In genomic region chr8:110218511-110218910, GRCm38 (mm10) we compare ENCODE assay signal across 11 mouse cellular contexts. TPM values are rescaled to one million over a fixed set of nuclear protein-coding genes. Genes with fewer than 3 reads are reported as not detected.
DNase-seq lines count a peak whose midpoint lies in the region; ATAC-seq lines count a peak whose summit lies in the region.
"Had no signal": no experiment of that assay in that cellular context is flagged by ENCODE, and none has a peak within 500 bp of the region (broad histone marks: within the 10 kb centered on the region; RNA-seq: fewer than 3 reads in every experiment).

No protein-coding gene starts in this region.

- H3K4me2 ChIP-seq in kidney, embryonic 15.5 days = peak overlapping the region; percentile 84
- peak overlapping the region; percentile 68 for H3K4me2 ChIP-seq in embryonic facial prominence, embryonic 13.5 days
- H3K4me2 ChIP-seq in intestine, embryonic 16.5 days (ENCODE audit: low read depth, low read length) = peak overlapping the region; percentile 71

- H3K4me3 ChIP-seq in kidney, embryonic 15.5 days (replicated peaks) = peak overlapping the region; percentile 77
- peak overlapping the region; percentile 58 for H3K4me3 ChIP-seq in embryonic facial prominence, embryonic 13.5 days
- H3K4me3 ChIP-seq in intestine, embryonic 16.5 days (ENCODE audit: low read length) = peak overlapping the region; percentile 54

- H3K4me1 ChIP-seq in kidney, embryonic 15.5 days = peaks cover 16% of the 10 kb centered on the region
- H3K4me1 ChIP-seq in embryonic facial prominence, embryonic 13.5 days = peaks cover 9% of the 10 kb centered on the region; the same call in 1 of the 2 replicates
- H3K4me1 ChIP-seq in intestine, embryonic 16.5 days (ENCODE audit: control insufficient read depth, insufficient read depth, low read length) = peaks cover 4% of the 10 kb centered on the region; the same call in 1 of the 2 replicates

- H3K9ac ChIP-seq in kidney, embryonic 15.5 days = peak overlapping the region; percentile 41; the same call in 1 of the 2 replicates
- H3K9ac ChIP-seq in embryonic facial prominence, embryonic 13.5 days = peak overlapping the region; percentile 58; the same call in 1 of the 2 replicates
- H3K9ac ChIP-seq in intestine, embryonic 16.5 days (ENCODE audit: low read depth, low read length) = 0 out of 2 replicates have a peak overlapping the region, but pooled peaks have one; percentile 57

- peaks cover 29% of the 10 kb centered on the region for H3K36me3 ChIP-seq in kidney, embryonic 15.5 days
- peaks cover 28% of the 10 kb centered on the region for H3K36me3 ChIP-seq in embryonic facial prominence, embryonic 13.5 days
- H3K36me3 ChIP-seq in intestine, embryonic 16.5 days (ENCODE audit: control insufficient read depth, insufficient read depth, low read length) = peaks cover 12% of the 10 kb centered on the region

- 76% methylated on average over 5 of the region's 5 CpGs for WGBS in kidney, embryonic 15.5 days
- 72% methylated on average over 5 of the region's 5 CpGs for WGBS in embryonic facial prominence, embryonic 13.5 days
- 66% methylated on average over 5 of the region's 5 CpGs for WGBS in intestine, embryonic 16.5 days

- no peaks in the 10 kb centered on the region; the same call in 1 of the 2 replicates for H3K27me3 ChIP-seq in kidney, embryonic 15.5 days
- H3K27me3 ChIP-seq in embryonic facial prominence, embryonic 13.5 days = no peaks in the 10 kb centered on the region
- no peaks in the 10 kb centered on the region for H3K27me3 ChIP-seq in intestine, embryonic 16.5 days (replicated peaks; ENCODE audit: control insufficient read depth, insufficient read depth, low read length)

- H3K27ac ChIP-seq in kidney, embryonic 15.5 days = no peak overlapping the region
- H3K27ac ChIP-seq in embryonic facial prominence, embryonic 13.5 days = no peak overlapping the region
- no peak overlapping the region for H3K27ac ChIP-seq in intestine, embryonic 16.5 days (ENCODE audit: low read length)

- no peak for DNase-seq in kidney, postnatal 25 days
- DNase-seq in naive thymus-derived CD4-positive, alpha-beta T cell, adult 2 months (ENCODE audit: low read depth) = peak; percentile 8
- no peak for DNase-seq in gastrocnemius, adult 8-10 months (ENCODE audit: low spot score in 2 of 2)
- no peak for DNase-seq in cerebellum, adult 8-10 months
- no peak for DNase-seq in ovary, postnatal 36 days (ENCODE audit: low spot score)
- DNase-seq: lung, postnatal 4 days; thymus, adult 18-20 months had no signal

- ATAC-seq in kidney, embryonic 15.5 days (replicated peaks; ENCODE audit: low FRiP score) = no peak
- no peak for ATAC-seq in embryonic facial prominence, embryonic 13.5 days (ENCODE audit: insufficient number of reproducible peaks, insufficient read depth, low FRiP score, low TSS enrichment, low read depth)
- ATAC-seq in intestine, embryonic 16.5 days = no peak

- H3K9me3 ChIP-seq in kidney, embryonic 15.5 days (replicated peaks) = no peaks in the 10 kb centered on the region
- no peaks in the 10 kb centered on the region for H3K9me3 ChIP-seq in embryonic facial prominence, embryonic 13.5 days
- no peaks in the 10 kb centered on the region for H3K9me3 ChIP-seq in intestine, embryonic 16.5 days (ENCODE audit: control insufficient read depth, low read length)

RNA-seq across cellular contexts. Expression of gene Cmtr2, which starts 3.0 kb away (rescaled TPM):
- polyA plus RNA-seq in kidney, embryonic 15.5 days (2015; fragmentation: Nextera tagmentation; extraction: Ambion mirVana) = 9.5 and 10.1 TPM in 2 replicates
- polyA plus RNA-seq in embryonic facial prominence, embryonic 13.5 days (2015; fragmentation: Nextera tagmentation; extraction: Ambion mirVana) = 7.7 and 9.2 TPM in 2 replicates
- 7.4 and 8.0 TPM in 2 replicates for polyA plus RNA-seq in intestine, embryonic 16.5 days (2015; fragmentation: Nextera tagmentation; extraction: Ambion mirVana)
- 1 to 10 TPM; 2.6 to 4.4 (median 3.4) TPM for total RNA-seq in gastrocnemius, adult 8-10 months (2022)

RNA-seq across cellular contexts. Expression of gene Hydin, which starts 48.3 kb away (rescaled TPM):
- polyA plus RNA-seq in kidney, embryonic 15.5 days (2015; fragmentation: Nextera tagmentation; extraction: Ambion mirVana) = 0.04 and 0.05 TPM in 2 replicates
- 0.08 and 0.12 TPM in 2 replicates for polyA plus RNA-seq in embryonic facial prominence, embryonic 13.5 days (2015; fragmentation: Nextera tagmentation; extraction: Ambion mirVana)
- polyA plus RNA-seq in intestine, embryonic 16.5 days (2015; fragmentation: Nextera tagmentation; extraction: Ambion mirVana) = 0.06 and 0.07 TPM in 2 replicates
- under 1 TPM in 3 of 4 experiments, not detected in 1; 0.02 TPM for total RNA-seq in gastrocnemius, adult 8-10 months (2022)
- total RNA-seq: common myeloid progenitor, adult 5-6 weeks had no signal

RNA-seq across cellular contexts. Expression of gene Calb2, which starts 50.5 kb away (rescaled TPM):
- 0.21 TPM in 1 of 2 replicates, not detected in the other for polyA plus RNA-seq in kidney, embryonic 15.5 days (2015; fragmentation: Nextera tagmentation; extraction: Ambion mirVana)
- 3.8 and 10.4 TPM in 2 replicates for polyA plus RNA-seq in embryonic facial prominence, embryonic 13.5 days (2015; fragmentation: Nextera tagmentation; extraction: Ambion mirVana)
- polyA plus RNA-seq in intestine, embryonic 16.5 days (2015; fragmentation: Nextera tagmentation; extraction: Ambion mirVana) = not detected in 2 replicates
- not detected for total RNA-seq in gastrocnemius, adult 8-10 months (2022)
- total RNA-seq: common myeloid progenitor, adult 5-6 weeks had no signal
